Mouse (Mus musculus) skeletal muscle tissue, postnatal 0 days (tissue): ENCODE data around the gene Gm14288. TPM values are rescaled to one million over a fixed set of nuclear protein-coding genes. Genes with fewer than 3 reads are reported as not detected.

Experiments used
- polyA plus RNA-seq: library from polyadenylated mRNA; unstranded; fragments of >200 nt; fragmentation: Nextera tagmentation; extraction: Ambion mirVana; gene quantifications from 2 replicates; pipeline ENCODE4 v1.2.1, GENCODE M21; 2015

Gene Gm14288
- 1.1 and 2.0 TPM in 2 replicates for polyA plus RNA-seq

DNA sequence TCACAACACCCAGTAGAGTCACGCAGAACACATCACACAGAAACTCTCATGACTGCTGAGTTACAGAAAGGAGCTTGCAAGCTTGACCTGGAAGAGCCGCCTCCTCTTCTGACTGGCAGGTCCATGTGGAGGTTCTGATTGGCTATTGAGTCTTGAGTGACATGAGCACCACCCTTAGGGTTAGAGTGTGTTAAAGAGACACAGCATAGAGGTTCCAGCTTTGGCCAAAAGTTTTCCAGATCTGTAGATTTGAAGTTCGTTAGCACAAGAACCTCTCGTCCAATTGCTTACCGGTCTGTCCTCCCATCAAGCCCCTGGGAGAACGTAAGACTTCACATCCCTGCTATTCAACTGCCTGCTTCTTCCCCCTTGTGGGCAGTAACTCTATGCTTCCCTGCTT is at the start of gene Gm14288:
Gm14288 (minus strand) TSS at position 101 of the 400 bp plus-strand sequence.

DNA sequence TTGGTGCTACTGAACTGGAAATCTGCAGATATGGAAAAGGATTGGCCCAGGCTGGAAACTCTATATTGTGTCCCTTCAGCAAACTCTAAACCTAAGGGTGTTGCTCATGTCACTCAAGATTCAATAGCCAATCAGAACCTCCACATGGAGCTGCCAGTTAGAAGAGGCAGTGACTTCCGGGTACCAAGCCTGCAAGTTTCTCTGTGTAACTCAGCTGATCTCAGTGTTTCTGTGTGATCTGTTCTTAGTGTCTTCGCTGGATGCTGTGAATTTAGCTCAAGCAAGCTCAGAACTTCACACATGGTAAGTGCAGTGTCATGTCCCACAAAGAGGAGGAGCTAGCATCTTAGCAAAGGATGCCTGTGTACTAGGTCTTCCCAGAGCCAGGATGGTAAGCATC is 59.7 kb downstream of the Gm14288 start, which contains the start of gene Gm2007:
Gm2007 (plus strand) TSS at position 301 of the 400 bp plus-strand sequence.

Other genes starting within 250 kb of the Gm14288 start
- not detected in 2 replicates for gene Gm11007, start 157.1 kb downstream of the Gm14288 start, polyA plus RNA-seq
- 9.5 and 11.7 TPM in 2 replicates for gene Zfp969, start 97.4 kb downstream of the Gm14288 start, polyA plus RNA-seq
- gene Gm2007, start 59.6 kb downstream of the Gm14288 start, polyA plus RNA-seq = not detected in 2 replicates
- 8.1 and 12.3 TPM in 2 replicates for gene Gm6710, start 68.1 kb upstream of the Gm14288 start, polyA plus RNA-seq
- 0.88 and 1.1 TPM in 2 replicates for gene Zfp966, start 130.0 kb upstream of the Gm14288 start, polyA plus RNA-seq
- gene Gm2026, start 164.2 kb upstream of the Gm14288 start, polyA plus RNA-seq = 11.7 and 13.3 TPM in 2 replicates